10 mouse cellular contexts compared by ENCODE assay signal in genomic region chr1:172410806-172411205, GRCm38 (mm10). TPM values are rescaled to one million over a fixed set of nuclear protein-coding genes. Genes with fewer than 3 reads are reported as not detected.
DNase-seq lines count a peak whose midpoint lies in the region; ATAC-seq and TF ChIP-seq lines count a peak whose summit lies in the region.
"Had no signal": no experiment of that assay in that cellular context is flagged by ENCODE, and none has a peak within 500 bp of the region (broad histone marks: within the 10 kb centered on the region; RNA-seq: fewer than 3 reads in every experiment).

No protein-coding gene starts in this region.

- H3K36me3 ChIP-seq in midbrain, embryonic 11.5 days (ENCODE audit: control insufficient read depth, insufficient read depth, low read length) = no peaks in the 10 kb centered on the region
- H3K36me3 ChIP-seq in midbrain, embryonic 13.5 days = no peaks in the 10 kb centered on the region
- H3K36me3 ChIP-seq in hindbrain, postnatal 0 days (ENCODE audit: insufficient read depth, low read length) = no peaks in the 10 kb centered on the region
- H3K36me3 ChIP-seq in liver, embryonic 14.5 days (replicated peaks; ENCODE audit: control insufficient read depth, insufficient read depth, low read depth) = no peaks in the 10 kb centered on the region
- H3K36me3 ChIP-seq: heart, embryonic 13.5 days had no signal

- DNase-seq in midbrain, embryonic 11.5 days (ENCODE audit: low spot score, missing footprints) = peak; percentile 95
- DNase-seq in ZHBTc4 (ENCODE audit: low read depth, low spot score) = peak; percentile 65
- DNase-seq in embryo, embryonic 10.5 days (ENCODE audit: low spot score) = peak; percentile 83
- DNase-seq in hindbrain, postnatal 0 days (ENCODE audit: low spot score) = peak; percentile 73
- peak in 1 of 3 experiments; percentile 20 for DNase-seq in liver, embryonic 14.5 days (ENCODE audit: low read depth in 3 of 3, low spot score in 3 of 3)
- DNase-seq in right cerebral cortex, postnatal 14 days = peak; percentile 73

- no peak overlapping the region for H3K9ac ChIP-seq in midbrain, embryonic 11.5 days (ENCODE audit: low read length)
- no peak overlapping the region for H3K9ac ChIP-seq in midbrain, embryonic 13.5 days (replicated peaks)
- no peak overlapping the region for H3K9ac ChIP-seq in hindbrain, postnatal 0 days (replicated peaks; ENCODE audit: low read length)
- H3K9ac ChIP-seq in liver, embryonic 14.5 days (replicated peaks) = no peak overlapping the region
- H3K9ac ChIP-seq: heart, embryonic 13.5 days had no signal

- no peak overlapping the region for H3K4me3 ChIP-seq in midbrain, embryonic 11.5 days (ENCODE audit: low read depth, low read length)
- no peak overlapping the region for H3K4me3 ChIP-seq in midbrain, embryonic 13.5 days (replicated peaks)
- no peak overlapping the region for H3K4me3 ChIP-seq in hindbrain, postnatal 0 days (ENCODE audit: low read length)
- no peak overlapping the region for H3K4me3 ChIP-seq in liver, embryonic 14.5 days (ENCODE audit: insufficient read depth in 1 of 2, low read depth in 2 of 2, low read length in 2 of 2)
- H3K4me3 ChIP-seq: heart, embryonic 13.5 days; myocyte had no signal

- H3K27ac ChIP-seq in midbrain, embryonic 11.5 days (ENCODE audit: low read depth, low read length) = no peak overlapping the region
- H3K27ac ChIP-seq in midbrain, embryonic 13.5 days = no peak overlapping the region
- H3K27ac ChIP-seq in hindbrain, postnatal 0 days = no peak overlapping the region
- no peak overlapping the region for H3K27ac ChIP-seq in liver, embryonic 14.5 days
- H3K27ac ChIP-seq: heart, embryonic 13.5 days had no signal

- no peaks in the 10 kb centered on the region for H3K9me3 ChIP-seq in midbrain, embryonic 11.5 days (ENCODE audit: control insufficient read depth, low read length)
- no peaks in the 10 kb centered on the region for H3K9me3 ChIP-seq in midbrain, embryonic 13.5 days
- no peaks in the 10 kb centered on the region for H3K9me3 ChIP-seq in hindbrain, postnatal 0 days (ENCODE audit: low read length)
- no peaks in the 10 kb centered on the region for H3K9me3 ChIP-seq in liver, embryonic 14.5 days (ENCODE audit: control insufficient read depth, low read length)
- H3K9me3 ChIP-seq: heart, embryonic 13.5 days had no signal

- no peaks in the 10 kb centered on the region for H3K4me1 ChIP-seq in midbrain, embryonic 11.5 days (ENCODE audit: control insufficient read depth, insufficient read depth, low read length)
- H3K4me1 ChIP-seq in midbrain, embryonic 13.5 days (replicated peaks) = no peaks in the 10 kb centered on the region
- no peaks in the 10 kb centered on the region for H3K4me1 ChIP-seq in hindbrain, postnatal 0 days (ENCODE audit: insufficient read depth, low read length)
- H3K4me1 ChIP-seq in liver, embryonic 14.5 days (replicated peaks; ENCODE audit: control insufficient read depth in 2 of 2, insufficient read depth in 2 of 2, low read length in 1 of 2) = no peaks in the 10 kb centered on the region
- H3K4me1 ChIP-seq: heart, embryonic 13.5 days had no signal

- peak; percentile 75 for TF ChIP-seq CTCF in hindbrain, postnatal 0 days (IDR thresholded peaks at IDR 0.05; ENCODE audit: low read depth)
- TF ChIP-seq CTCF in liver, embryonic 14.5 days (IDR thresholded peaks at IDR 0.05; ENCODE audit: low read depth) = peak; percentile 66

- H3K4me2 ChIP-seq in midbrain, embryonic 11.5 days = no peak overlapping the region
- no peak overlapping the region for H3K4me2 ChIP-seq in midbrain, embryonic 13.5 days (replicated peaks)
- no peak overlapping the region for H3K4me2 ChIP-seq in hindbrain, postnatal 0 days (ENCODE audit: low read depth, low read length)
- no peak overlapping the region for H3K4me2 ChIP-seq in liver, embryonic 14.5 days (ENCODE audit: low read depth)
- H3K4me2 ChIP-seq: heart, embryonic 13.5 days had no signal

- no peak for TF ChIP-seq EP300 in liver, embryonic 14.5 days (IDR thresholded peaks at IDR 0.05; ENCODE audit: low read depth)

- 0 out of 2 replicates have a peak, but pooled peaks have one; percentile 28 for ATAC-seq in midbrain, embryonic 11.5 days (ENCODE audit: low FRiP score)
- no peak for ATAC-seq in midbrain, embryonic 13.5 days
- ATAC-seq in hindbrain, postnatal 0 days = no peak
- ATAC-seq in liver, embryonic 14.5 days (ENCODE audit: insufficient read depth) = no peak
- no peak for ATAC-seq in activated CD4-positive, CD25-positive, alpha-beta regulatory T cell, adult 4 months

- H3K27me3 ChIP-seq in midbrain, embryonic 11.5 days (ENCODE audit: control insufficient read depth, insufficient read depth, low read length) = no peaks in the 10 kb centered on the region
- peaks cover 4% of the 10 kb centered on the region for H3K27me3 ChIP-seq in midbrain, embryonic 13.5 days
- H3K27me3 ChIP-seq in hindbrain, postnatal 0 days (ENCODE audit: insufficient read depth, low read length) = no peaks in the 10 kb centered on the region; the same call in 1 of the 2 replicates
- no peaks in the 10 kb centered on the region for H3K27me3 ChIP-seq in liver, embryonic 14.5 days (ENCODE audit: control insufficient read depth, insufficient read depth, low read length)

- 8% methylated on average over 4 of the region's 4 CpGs for WGBS in midbrain, embryonic 11.5 days
- 6% methylated on average over 4 of the region's 4 CpGs for WGBS in midbrain, embryonic 13.5 days
- WGBS in hindbrain, postnatal 0 days = 6% methylated on average over 4 of the region's 4 CpGs
- WGBS in liver, embryonic 14.5 days (ENCODE audit: insufficient replicate concordance) = 0% methylated on average over 4 of the region's 4 CpGs

RNA-seq across cellular contexts. Expression of gene Pigm, which starts 34.5 kb away (rescaled TPM):
- 11.0 and 12.2 TPM in 2 replicates for polyA plus RNA-seq in midbrain, embryonic 11.5 days (2014; fragmentation: Nextera tagmentation; extraction: Ambion mirVana)
- polyA plus RNA-seq in midbrain, embryonic 13.5 days (2015; fragmentation: Nextera tagmentation; extraction: Ambion mirVana) = 4.9 and 5.7 TPM in 2 replicates
- total RNA-seq in hindbrain, postnatal 0 days (2014; rRNA removed) = 12.2 and 14.7 TPM in 2 replicates
- polyA plus RNA-seq in hindbrain, postnatal 0 days (2015; fragmentation: Nextera tagmentation; extraction: Ambion mirVana) = 2.7 and 3.0 TPM in 2 replicates
- polyA plus RNA-seq in liver, embryonic 14.5 days (2012; rRNA removed) = 3.8 and 4.1 TPM in 2 replicates
- 2.3 and 2.6 TPM in 2 replicates for polyA plus RNA-seq in liver, embryonic 14.5 days (2014; fragmentation: Nextera tagmentation; extraction: Ambion mirVana)
- 1 to 10 TPM; 5.6 to 7.3 TPM for polyA plus RNA-seq in activated CD4-positive, CD25-positive, alpha-beta regulatory T cell, adult 4 months (2017; shearing (Covaris generic))
